Mouse (Mus musculus): ENCODE results near the gene Prps2. TPM values are rescaled to one million over a fixed set of nuclear protein-coding genes. Genes with fewer than 3 reads are reported as not detected.
A peak's percentile ranks its signal among the peaks of the same experiment; 100 is the strongest.
"Not testable (repeated sequence)": the region's sequence is repeated elsewhere in the genome, so short reads cannot be mapped to it uniquely, and the experiment has no call there.

Gene Prps2
- total and polyA plus RNA-seq, 3 experiments = 4.6 to 13.6 (median 12.5) TPM

DNA sequence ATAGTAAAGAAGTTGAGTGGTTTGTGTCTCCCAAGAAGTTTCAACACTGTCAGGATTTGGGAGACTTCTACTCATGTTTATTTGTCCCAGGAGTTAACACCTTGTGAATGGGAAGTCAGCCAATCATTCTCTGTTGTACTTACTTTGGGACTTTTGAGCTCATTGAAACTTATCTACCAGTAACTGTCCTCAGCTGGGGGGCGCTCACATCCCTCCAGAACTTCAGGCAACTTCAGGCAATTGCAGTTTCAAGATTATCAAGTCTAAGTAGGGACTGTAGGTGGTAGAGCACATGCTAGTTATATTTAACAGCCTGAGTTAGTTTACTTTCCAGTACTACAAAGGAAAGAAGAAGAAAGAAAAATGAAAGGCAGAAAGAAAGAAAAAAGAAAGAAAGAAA is 58.8 kb downstream of the Prps2 start:
- 71% methylated on average over 1 of the region's 1 CpGs for WGBS
- intact Hi-C loops (cut with DNase I) = no loop called here
- Histone ChIP-seq H3K36me3 (ENCODE audit: control insufficient read depth, insufficient read depth, low read length) (no peaks in the 10 kb centered on the region), H3K79me2 (replicated peaks; ENCODE audit: control insufficient read depth, insufficient read depth, low read length) (no peaks in the 10 kb centered on the region), H3K4me1 (ENCODE audit: control insufficient read depth, insufficient read depth, low read length) (no peaks in the 10 kb centered on the region), H3K4me3 (no peak overlapping the region), H3K9ac (ENCODE audit: low read depth, low read length) (no peak overlapping the region), H3K27me3 (ENCODE audit: control insufficient read depth, insufficient read depth, low read length) (no peaks in the 10 kb centered on the region), H3K27ac (no peak overlapping the region)
- no peak for DNase-seq
- TF ChIP-seq CTCF (IDR thresholded peaks at IDR 0.05) (no peak), POLR2A (IDR thresholded peaks at IDR 0.05; ENCODE audit: insufficient read depth, low read depth, low read length) (no peak), EP300 (IDR thresholded peaks at IDR 0.05; ENCODE audit: insufficient read depth, low read depth, low read length) (no peak)

- Histone ChIP-seq H3K9ac (ENCODE audit: low read depth, low read length) (no peak overlapping the region), H3K27ac (no peak overlapping the region), H3K79me2 (replicated peaks; ENCODE audit: control insufficient read depth, insufficient read depth, low read length) (no peaks in the 10 kb centered on the region), H3K36me3 (ENCODE audit: control insufficient read depth, insufficient read depth, low read length) (no peaks in the 10 kb centered on the region), H3K4me1 (ENCODE audit: control insufficient read depth, insufficient read depth, low read length) (no peaks in the 10 kb centered on the region), H3K4me3 (no peak overlapping the region), H3K27me3 (ENCODE audit: control insufficient read depth, insufficient read depth, low read length) (no peaks in the 10 kb centered on the region)
- TF ChIP-seq POLR2A (IDR thresholded peaks at IDR 0.05; ENCODE audit: insufficient read depth, low read depth, low read length) (no peak), CTCF (IDR thresholded peaks at IDR 0.05) (no peak), EP300 (IDR thresholded peaks at IDR 0.05; ENCODE audit: insufficient read depth, low read depth, low read length) (no peak)
- no peak for DNase-seq
- intact Hi-C loops (cut with DNase I) = no loop called here
- 53% methylated on average over 4 of the region's 4 CpGs for WGBS
Observed at GRCm38 (mm10) chrX:167321233-167321806, 61.2 kb downstream of the Prps2 start.

DNA sequence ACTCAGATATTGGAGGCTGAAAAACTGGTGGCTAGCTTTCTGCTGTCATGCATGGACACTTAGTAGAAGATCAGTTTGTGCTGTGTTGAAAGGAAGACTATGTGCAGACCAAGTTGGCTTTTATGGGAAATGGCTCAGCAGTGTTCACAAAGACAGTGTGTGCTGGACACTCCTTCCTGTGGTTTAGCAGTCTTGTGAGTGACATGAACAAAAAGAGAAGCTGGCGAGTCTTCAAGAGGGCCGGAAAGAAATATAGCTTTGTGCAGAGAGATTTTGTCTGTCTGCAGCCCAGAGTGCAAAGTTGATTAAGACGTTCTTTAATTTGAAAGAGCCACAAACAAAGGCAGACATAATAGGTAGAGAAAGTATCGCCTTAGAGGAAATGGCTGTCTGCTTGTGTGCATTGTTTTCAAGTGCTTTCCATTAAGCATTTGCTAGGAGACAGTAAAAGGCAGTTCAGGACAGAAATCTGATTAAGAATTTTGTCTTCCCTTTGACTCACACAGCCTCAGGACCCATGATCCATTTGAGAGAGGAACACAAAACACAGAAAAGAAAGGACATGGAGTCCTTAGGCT is 63.6 kb downstream of the Prps2 start:
- Histone ChIP-seq H3K4me3 (no peak overlapping the region), H3K79me2 (replicated peaks; ENCODE audit: control insufficient read depth, insufficient read depth, low read length) (no peaks in the 10 kb centered on the region), H3K27ac (no peak overlapping the region), H3K27me3 (ENCODE audit: control insufficient read depth, insufficient read depth, low read length) (no peaks in the 10 kb centered on the region), H3K36me3 (ENCODE audit: control insufficient read depth, insufficient read depth, low read length) (no peaks in the 10 kb centered on the region), H3K9ac (ENCODE audit: low read depth, low read length) (no peak overlapping the region), H3K4me1 (ENCODE audit: control insufficient read depth, insufficient read depth, low read length) (no peaks in the 10 kb centered on the region; the same call in none of the 2 replicates)
- intact Hi-C loops (cut with DNase I) = no loop called here
- no peak for TF ChIP-seq CTCF (IDR thresholded peaks at IDR 0.05)
- TF ChIP-seq POLR2A (IDR thresholded peaks at IDR 0.05; ENCODE audit: insufficient read depth, low read depth, low read length) = no peak
- TF ChIP-seq EP300 (IDR thresholded peaks at IDR 0.05; ENCODE audit: insufficient read depth, low read depth, low read length) = no peak
- DNase-seq = peak in 1 of 2 experiments; percentile 16
- 48% methylated on average over 4 of the region's 4 CpGs for WGBS

DNA sequence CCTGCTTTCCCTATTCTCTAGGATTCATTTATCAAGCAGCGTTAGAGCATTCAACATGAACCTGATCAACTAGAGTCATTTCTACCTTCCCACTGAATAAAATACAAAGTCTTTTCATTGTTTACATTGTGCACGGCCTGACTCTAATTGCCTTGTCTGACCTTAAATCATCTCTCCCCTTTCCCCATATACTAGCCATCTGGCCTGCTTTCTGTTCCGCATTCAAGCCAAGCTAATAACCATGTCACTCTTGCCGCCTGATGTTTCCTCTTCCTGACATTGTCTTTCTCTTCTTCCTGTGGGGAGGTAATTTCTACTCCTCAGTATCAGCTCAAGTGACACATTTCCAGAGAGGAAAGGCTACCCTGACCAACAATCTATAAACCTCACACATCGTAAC is 66.8 kb downstream of the Prps2 start:
- intact Hi-C loops (cut with DNase I) = no loop called here
- Histone ChIP-seq H3K9ac (ENCODE audit: low read depth, low read length) (no peak overlapping the region), H3K4me1 (ENCODE audit: control insufficient read depth, insufficient read depth, low read length) (no peaks in the 10 kb centered on the region; the same call in none of the 2 replicates), H3K79me2 (replicated peaks; ENCODE audit: control insufficient read depth, insufficient read depth, low read length) (no peaks in the 10 kb centered on the region), H3K36me3 (ENCODE audit: control insufficient read depth, insufficient read depth, low read length) (no peaks in the 10 kb centered on the region), H3K27me3 (ENCODE audit: control insufficient read depth, insufficient read depth, low read length) (no peaks in the 10 kb centered on the region), H3K27ac (no peak overlapping the region), H3K4me3 (no peak overlapping the region)
- TF ChIP-seq EP300 (IDR thresholded peaks at IDR 0.05; ENCODE audit: insufficient read depth, low read depth, low read length) (no peak), CTCF (IDR thresholded peaks at IDR 0.05) (no peak), POLR2A (IDR thresholded peaks at IDR 0.05; ENCODE audit: insufficient read depth, low read depth, low read length) (no peak)
- WGBS = 54% methylated on average over 5 of the region's 5 CpGs
- DNase-seq = no peak

- Histone ChIP-seq H3K27ac (no peak overlapping the region), H3K79me2 (replicated peaks; ENCODE audit: control insufficient read depth, insufficient read depth, low read length) (no peaks in the 10 kb centered on the region), H3K36me3 (ENCODE audit: control insufficient read depth, insufficient read depth, low read length) (no peaks in the 10 kb centered on the region), H3K27me3 (ENCODE audit: control insufficient read depth, insufficient read depth, low read length) (no peaks in the 10 kb centered on the region), H3K9ac (ENCODE audit: low read depth, low read length) (no peak overlapping the region), H3K4me1 (ENCODE audit: control insufficient read depth, insufficient read depth, low read length) (no peaks in the 10 kb centered on the region; the same call in none of the 2 replicates), H3K4me3 (no peak overlapping the region)
- TF ChIP-seq POLR2A (IDR thresholded peaks at IDR 0.05; ENCODE audit: insufficient read depth, low read depth, low read length) (no peak), CTCF (IDR thresholded peaks at IDR 0.05) (no peak), EP300 (IDR thresholded peaks at IDR 0.05; ENCODE audit: insufficient read depth, low read depth, low read length) (no peak)
- DNase-seq = no peak
- WGBS = 59% methylated on average over 4 of the region's 4 CpGs
- intact Hi-C loops (cut with DNase I) = no loop called here
Observed at GRCm38 (mm10) chrX:167315093-167315726, 67.3 kb downstream of the Prps2 start.

- DNase-seq; H3K9ac ChIP-seq (ENCODE audit: low read depth, low read length); H3K79me2 ChIP-seq (replicated peaks; ENCODE audit: control insufficient read depth, insufficient read depth, low read length); H3K4me1 ChIP-seq (ENCODE audit: control insufficient read depth, insufficient read depth, low read length); H3K27ac ChIP-seq; intact Hi-C loops (cut with DNase I); H3K36me3 ChIP-seq (ENCODE audit: control insufficient read depth, insufficient read depth, low read length); H3K4me3 ChIP-seq; H3K27me3 ChIP-seq (ENCODE audit: control insufficient read depth, insufficient read depth, low read length): not testable (repeated sequence)
- 67% methylated on average over 1 of the region's 1 CpGs for WGBS
Observed at GRCm38 (mm10) chrX:167302061-167302460, 80.5 kb downstream of the Prps2 start.

Other genes starting within 250 kb of the Prps2 start
- gene Tmsb4x, start 173.4 kb downstream of the Prps2 start, total RNA-seq (2021) = 100 to 1,000 TPM; 435 to 610 TPM
- 211 and 313 TPM in 2 replicates for gene Tmsb4x, start 173.4 kb downstream of the Prps2 start, polyA plus RNA-seq (2012; rRNA removed)
- gene Tlr8, start 118.4 kb downstream of the Prps2 start, total RNA-seq (2021) = 1 to 10 TPM; 1.3 to 1.9 TPM
- 0.59 and 1.2 TPM in 2 replicates for gene Tlr8, start 118.4 kb downstream of the Prps2 start, polyA plus RNA-seq (2012; rRNA removed)
- 1 to 10 TPM; 1.7 to 2.5 TPM for gene Tlr7, start 52.2 kb downstream of the Prps2 start, total RNA-seq (2021)
- gene Tlr7, start 52.2 kb downstream of the Prps2 start, polyA plus RNA-seq (2012; rRNA removed) = 0.57 and 0.91 TPM in 2 replicates